Mouse (Mus musculus): ENCODE data around the gene Naxd.
A peak's percentile ranks its signal among the peaks of the same experiment; 100 is the strongest.

Naxd gene

GRCm38 (mm10) chr8:11556691-11557423 lies 59.6 kb downstream of the Naxd start:
- peak; percentile 46 for DNase-seq (ENCODE audit: low spot score)

GRCm38 (mm10) chr8:11557424-11557767 lies 60.1 kb downstream of the Naxd start:
- DNase-seq (ENCODE audit: low spot score), result no peak

GRCm38 (mm10) chr8:11557768-11558629 lies 60.7 kb downstream of the Naxd start:
- DNase-seq (ENCODE audit: low spot score), result peak; percentile 96

GRCm38 (mm10) chr8:11559511-11559910 lies 62.2 kb downstream of the Naxd start:
- DNase-seq (ENCODE audit: low spot score), result no peak

GRCm38 (mm10) chr8:11560220-11560619 lies 62.9 kb downstream of the Naxd start:
- no peak for DNase-seq (ENCODE audit: low spot score)

GRCm38 (mm10) chr8:11564236-11564635 lies 66.9 kb downstream of the Naxd start:
- no peak for DNase-seq (ENCODE audit: low spot score)

Measured in testis, postnatal 14 days (tissue).